Mouse (Mus musculus) midbrain, embryonic 13.5 days (tissue): ENCODE data around the gene Arl15. TPM values are rescaled to one million over a fixed set of nuclear protein-coding genes. Genes with fewer than 3 reads are reported as not detected.

Experiments
- ATAC-seq: fragments of 200-750 bp; cut with Nextera tagmentation; 2 replicates; pipeline ENCODE4 v1.8.0; 2017; ENCODE audit warnings: mild to moderate bottlenecking, moderate TSS enrichment, moderate library complexity
- H3K27ac ChIP-seq: fragments of 300-500 bp; sonication (generic); 2 replicates; pipeline ENCODE4 v1.5.1; 2015; ENCODE audit warnings: inconsistent platforms, mild to moderate bottlenecking, moderate library complexity
- H3K27me3 ChIP-seq: fragments of 300-500 bp; sonication (generic); 2 replicates; pipeline ENCODE4 v1.6.1; 2015; ENCODE audit warnings: mild to moderate bottlenecking, inconsistent platforms
- H3K36me3 ChIP-seq: fragments of 300-500 bp; sonication (generic); 2 replicates; pipeline ENCODE4 v1.6.1; 2015; ENCODE audit warnings: mild to moderate bottlenecking, inconsistent platforms
- H3K4me1 ChIP-seq: fragments of 300-500 bp; sonication (generic); replicated peaks from 2 replicates; pipeline ENCODE4 v1.6.1; 2015; ENCODE audit warnings: inconsistent platforms
- H3K4me2 ChIP-seq: fragments of 300-500 bp; sonication (generic); replicated peaks from 2 replicates; pipeline ENCODE4 v1.6.1; 2015; ENCODE audit warnings: moderate library complexity, mild to moderate bottlenecking, inconsistent platforms
- H3K4me3 ChIP-seq: fragments of 300-500 bp; sonication (generic); replicated peaks from 2 replicates; pipeline ENCODE4 v1.5.1; 2015; ENCODE audit warnings: mild to moderate bottlenecking, inconsistent platforms
- H3K9ac ChIP-seq: fragments of 300-500 bp; sonication (generic); replicated peaks from 2 replicates; pipeline ENCODE4 v1.6.1; 2015; ENCODE audit warnings: mild to moderate bottlenecking, inconsistent platforms
- H3K9me3 ChIP-seq: fragments of 300-500 bp; sonication (generic); 2 replicates; pipeline ENCODE4 v1.6.1; 2016; ENCODE audit warnings: mild to moderate bottlenecking, inconsistent platforms
- WGBS: fragments of 180-500 bp; shearing (Covaris S2); methylation state at CpG from one replicate; pipeline ENCODE4 v1.1.7; 2015; 5-methylcytosine and 5-hydroxymethylcytosine counted together
- polyA plus RNA-seq: library from polyadenylated mRNA; unstranded; fragments of >200 nt; fragmentation: Nextera tagmentation; extraction: Ambion mirVana; gene quantifications from 2 replicates; pipeline ENCODE4 v1.2.1, GENCODE M21; 2015

Arl15 gene
- polyA plus RNA-seq, 1 experiment from 2014 or later, result 15.0 TPM

- Histone ChIP-seq H3K9ac (no peak overlapping the region), H3K9me3 (no peaks in the 10 kb centered on the region), H3K4me3 (0 out of 2 replicates have a peak overlapping the region, but pooled peaks have one; percentile 6), H3K27me3 (peaks cover 9% of the 10 kb centered on the region; the same call in 1 of the 2 replicates), H3K27ac (no peak overlapping the region), H3K4me2 (peak overlapping the region; percentile 34), H3K4me1 (peaks cover 18% of the 10 kb centered on the region), H3K36me3 (no peaks in the 10 kb centered on the region)
- 8% methylated on average over 9 of the region's 9 CpGs for WGBS
- peak; percentile 89 for ATAC-seq
Observed at GRCm38 (mm10) chr13:113981461-113982000, 187.2 kb downstream of the Arl15 start.

GRCm38 (mm10) chr13:113983633-113984032 lies 189.3 kb downstream of the Arl15 start:
- no peaks in the 10 kb centered on the region for H3K36me3 ChIP-seq
- WGBS, result 69% methylated on average over 6 of the region's 6 CpGs
- peaks cover 9% of the 10 kb centered on the region; the same call in 1 of the 2 replicates for H3K27me3 ChIP-seq
- H3K4me3 ChIP-seq, result no peak overlapping the region
- H3K27ac ChIP-seq, result no peak overlapping the region
- H3K4me1 ChIP-seq, result peaks cover 18% of the 10 kb centered on the region
- ATAC-seq, result no peak
- no peaks in the 10 kb centered on the region for H3K9me3 ChIP-seq
- H3K9ac ChIP-seq, result no peak overlapping the region
- H3K4me2 ChIP-seq, result no peak overlapping the region

GRCm38 (mm10) chr13:113984491-113984890 lies 190.2 kb downstream of the Arl15 start:
- no peak overlapping the region for H3K4me3 ChIP-seq
- ATAC-seq, result no peak
- WGBS, result 95% methylated on average over 4 of the region's 4 CpGs

GRCm38 (mm10) chr13:113986864-113987562 lies 192.7 kb downstream of the Arl15 start:
- Histone ChIP-seq H3K4me2 (no peak overlapping the region), H3K4me1 (peaks cover 2% of the 10 kb centered on the region), H3K27ac (no peak overlapping the region), H3K36me3 (no peaks in the 10 kb centered on the region), H3K9me3 (no peaks in the 10 kb centered on the region), H3K4me3 (no peak overlapping the region), H3K27me3 (no peaks in the 10 kb centered on the region), H3K9ac (no peak overlapping the region)
- ATAC-seq, result 0 out of 2 replicates have a peak, but pooled peaks have one; percentile 17
- WGBS, result 89% methylated on average over 13 of the region's 13 CpGs

More at GRCm38 (mm10) chr13:113984491-113984890, 190.2 kb downstream of the Arl15 start:
- Histone ChIP-seq H3K4me1 (peaks cover 18% of the 10 kb centered on the region), H3K4me2 (no peak overlapping the region), H3K27me3 (peaks cover 7% of the 10 kb centered on the region; the same call in 1 of the 2 replicates), H3K36me3 (no peaks in the 10 kb centered on the region), H3K9ac (no peak overlapping the region), H3K27ac (no peak overlapping the region), H3K9me3 (no peaks in the 10 kb centered on the region)

GRCm38 (mm10) chr13:113990247-113990646 lies 195.9 kb downstream of the Arl15 start:
- H3K36me3 ChIP-seq, result no peaks in the 10 kb centered on the region
- 93% methylated on average over 3 of the region's 3 CpGs for WGBS
- no peak overlapping the region for H3K4me3 ChIP-seq
- H3K27me3 ChIP-seq, result no peaks in the 10 kb centered on the region
- no peak for ATAC-seq
- peaks cover 7% of the 10 kb centered on the region; the same call in 1 of the 2 replicates for H3K4me1 ChIP-seq
- H3K27ac ChIP-seq, result no peak overlapping the region
- H3K4me2 ChIP-seq, result no peak overlapping the region
- no peak overlapping the region for H3K9ac ChIP-seq
- H3K9me3 ChIP-seq, result no peaks in the 10 kb centered on the region

GRCm38 (mm10) chr13:113990701-113991100 lies 196.4 kb downstream of the Arl15 start:
- 77% methylated on average over 10 of the region's 10 CpGs for WGBS

GRCm38 (mm10) chr13:113993066-113993465 lies 198.8 kb downstream of the Arl15 start:
- Histone ChIP-seq H3K9me3 (no peaks in the 10 kb centered on the region), H3K36me3 (no peaks in the 10 kb centered on the region), H3K4me3 (no peak overlapping the region), H3K9ac (no peak overlapping the region), H3K27me3 (no peaks in the 10 kb centered on the region), H3K27ac (no peak overlapping the region), H3K4me2 (no peak overlapping the region), H3K4me1 (peaks cover 13% of the 10 kb centered on the region)
- WGBS, result 88% methylated on average over 2 of the region's 2 CpGs
- ATAC-seq, result no peak

More at GRCm38 (mm10) chr13:113990701-113991100, 196.4 kb downstream of the Arl15 start:
- H3K9me3 ChIP-seq, result no peaks in the 10 kb centered on the region
- no peak for ATAC-seq
- H3K4me1 ChIP-seq, result peaks cover 10% of the 10 kb centered on the region
- H3K27ac ChIP-seq, result no peak overlapping the region
- H3K4me3 ChIP-seq, result no peak overlapping the region
- H3K9ac ChIP-seq, result no peak overlapping the region
- no peaks in the 10 kb centered on the region for H3K27me3 ChIP-seq
- H3K4me2 ChIP-seq, result no peak overlapping the region
- H3K36me3 ChIP-seq, result no peaks in the 10 kb centered on the region

- Histone ChIP-seq H3K36me3 (no peaks in the 10 kb centered on the region), H3K9ac (no peak overlapping the region), H3K9me3 (no peaks in the 10 kb centered on the region), H3K27ac (no peak overlapping the region), H3K4me1 (peaks cover 13% of the 10 kb centered on the region), H3K27me3 (no peaks in the 10 kb centered on the region), H3K4me2 (no peak overlapping the region), H3K4me3 (no peak overlapping the region)
- ATAC-seq, result no peak
- whole genome bisulfite sequencing, result 75% methylated on average over 6 of the region's 6 CpGs
Observed at GRCm38 (mm10) chr13:113994586-113994985, 200.3 kb downstream of the Arl15 start.

- ATAC-seq, result no peak
- WGBS, result 51% methylated on average over 9 of the region's 9 CpGs
Observed at GRCm38 (mm10) chr13:113995490-113996236, 201.4 kb downstream of the Arl15 start.

GRCm38 (mm10) chr13:113998811-113999210 lies 204.5 kb downstream of the Arl15 start:
- H3K4me3 ChIP-seq, result no peak overlapping the region
- H3K27me3 ChIP-seq, result no peaks in the 10 kb centered on the region
- no peaks in the 10 kb centered on the region for H3K9me3 ChIP-seq
- WGBS, result 87% methylated on average over 12 of the region's 12 CpGs
- H3K4me1 ChIP-seq, result peaks cover 13% of the 10 kb centered on the region
- no peak for ATAC-seq
- H3K9ac ChIP-seq, result no peak overlapping the region
- no peaks in the 10 kb centered on the region for H3K36me3 ChIP-seq
- H3K27ac ChIP-seq, result no peak overlapping the region
- no peak overlapping the region for H3K4me2 ChIP-seq

More at GRCm38 (mm10) chr13:113995490-113996236, 201.4 kb downstream of the Arl15 start:
- Histone ChIP-seq H3K4me1 (peaks cover 13% of the 10 kb centered on the region), H3K9ac (no peak overlapping the region), H3K36me3 (no peaks in the 10 kb centered on the region), H3K4me3 (no peak overlapping the region), H3K27me3 (no peaks in the 10 kb centered on the region), H3K4me2 (no peak overlapping the region), H3K27ac (no peak overlapping the region), H3K9me3 (no peaks in the 10 kb centered on the region)

- H3K4me2 ChIP-seq, result no peak overlapping the region
- no peaks in the 10 kb centered on the region for H3K9me3 ChIP-seq
- 94% methylated on average over 10 of the region's 10 CpGs for WGBS
- no peak overlapping the region for H3K27ac ChIP-seq
- ATAC-seq, result no peak
- no peak overlapping the region for H3K4me3 ChIP-seq
- H3K9ac ChIP-seq, result no peak overlapping the region
- H3K27me3 ChIP-seq, result no peaks in the 10 kb centered on the region
- no peaks in the 10 kb centered on the region for H3K4me1 ChIP-seq
- no peaks in the 10 kb centered on the region for H3K36me3 ChIP-seq
Observed at GRCm38 (mm10) chr13:114003463-114003862, 209.2 kb downstream of the Arl15 start.

GRCm38 (mm10) chr13:114004191-114004590 lies 209.9 kb downstream of the Arl15 start:
- 85% methylated on average over 6 of the region's 6 CpGs for WGBS
- Histone ChIP-seq H3K4me1 (no peaks in the 10 kb centered on the region), H3K27me3 (no peaks in the 10 kb centered on the region), H3K4me2 (no peak overlapping the region), H3K9ac (no peak overlapping the region), H3K27ac (no peak overlapping the region), H3K9me3 (no peaks in the 10 kb centered on the region), H3K36me3 (no peaks in the 10 kb centered on the region), H3K4me3 (no peak overlapping the region)
- ATAC-seq, result no peak
